Mouse (Mus musculus): ENCODE data around the gene Zfy1.
"Not testable (repeated sequence)": the region's sequence is repeated elsewhere in the genome, so short reads cannot be mapped to it uniquely, and the experiment has no call there.

Zfy1 gene

DNA sequence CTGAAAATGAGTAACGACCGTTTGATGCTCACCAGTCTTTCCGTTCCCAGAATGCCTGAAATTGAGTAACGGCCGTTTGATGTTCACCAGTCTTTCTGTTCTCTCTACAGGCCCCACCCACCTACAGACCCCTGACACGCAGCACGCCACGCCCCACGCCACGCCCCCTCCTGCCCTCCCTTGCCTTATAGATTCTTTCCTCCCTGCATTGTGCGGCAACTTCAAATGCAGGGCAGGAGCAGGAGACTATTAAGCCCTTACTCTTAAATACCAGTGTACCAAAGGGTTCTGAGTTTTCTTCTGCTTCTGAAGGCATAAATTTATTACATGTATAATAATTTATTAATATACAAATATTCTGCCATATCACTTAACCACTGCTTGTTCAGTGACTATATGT is at the start of gene Zfy1:
Gene Zfy1 (minus strand): TSS at position 101 of the 400 bp plus-strand sequence.
- CTCF ChIA-PET, result not testable (repeated sequence)

GRCm38 (mm10) chrY:818396-818795 is 21.2 kb upstream of the Zfy1 start, which contains the start of gene Uba1y:
Gene Uba1y, plus strand, starts transcription at chrY:818649.
- CTCF ChIA-PET, result no interaction called here

- CTCF ChIA-PET, result no interaction called here
Measured at GRCm38 (mm10) chrY:808991-809661, 11.9 kb upstream of the Zfy1 start.
